Mouse (Mus musculus) kidney, postnatal 4 days (tissue): ENCODE measurements at regions not wholly inside any gene's neighbourhood (a gene's known extent, or its start where the extent isn't known, plus 50 kb on each side); places are given as distances from the start of the nearest gene placed in this dataset.

ENCODE experiments used
- DNase-seq, 2 experiments: peaks; one replicate each; pipeline ENCODE4 v3.0.0; 2021; ENCODE audit warnings: mixed read lengths in 2 of 2

DNA sequence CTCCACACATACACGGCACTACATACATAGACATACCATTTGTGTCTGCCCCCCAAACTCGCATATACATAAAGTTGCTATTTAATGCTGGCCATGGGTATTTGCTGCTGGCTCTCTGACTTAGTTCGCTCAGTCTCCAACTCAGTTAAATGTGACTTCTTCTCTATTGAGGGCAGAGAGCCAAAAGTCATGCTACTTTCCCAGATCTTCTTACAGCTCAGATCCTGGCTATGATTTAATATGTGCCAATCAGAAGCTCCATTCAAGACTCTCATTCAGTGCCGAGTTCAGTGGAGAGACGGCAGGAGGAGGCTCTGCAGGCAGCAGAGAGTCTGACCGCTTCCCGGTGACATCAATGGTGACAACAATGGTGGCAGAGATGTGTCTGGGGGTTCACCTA, 88.6 kb upstream of the Cops8 start:
- no peak for DNase-seq

DNA sequence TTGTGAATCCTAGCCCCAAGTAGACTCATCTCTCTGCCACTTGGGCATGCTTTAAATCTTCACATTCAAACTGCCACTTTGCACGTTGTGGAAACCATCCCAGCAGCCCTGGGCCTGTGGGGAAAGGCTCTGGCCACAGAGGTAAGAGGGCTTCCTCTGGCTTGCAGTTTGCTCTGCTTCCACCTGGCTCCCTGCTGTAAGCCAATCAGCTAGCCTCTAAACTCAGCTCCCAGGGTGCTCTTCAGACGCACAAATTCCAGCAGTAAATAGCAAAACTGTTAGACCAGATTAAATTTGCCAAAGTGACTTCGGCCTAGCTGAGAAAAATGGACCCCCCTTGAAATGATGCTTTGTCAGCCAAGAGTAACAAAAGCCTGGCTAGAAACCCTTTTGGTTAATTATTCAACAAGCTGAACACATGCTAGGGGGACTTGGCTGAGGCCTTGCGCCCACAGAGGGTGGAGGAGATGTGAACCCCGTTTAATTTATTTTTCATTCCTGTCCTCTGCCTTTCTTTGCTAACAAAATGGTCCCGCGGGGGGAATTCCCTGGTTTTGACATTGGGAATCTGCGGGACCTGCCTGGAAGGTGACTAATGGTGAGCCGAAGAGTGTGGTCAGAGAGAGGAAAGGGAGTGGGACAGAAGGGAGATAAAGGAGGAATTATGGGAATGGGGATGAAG, 84.1 kb upstream of the Cops8 start:
- DNase-seq = peak; percentile 33 to 55

DNA sequence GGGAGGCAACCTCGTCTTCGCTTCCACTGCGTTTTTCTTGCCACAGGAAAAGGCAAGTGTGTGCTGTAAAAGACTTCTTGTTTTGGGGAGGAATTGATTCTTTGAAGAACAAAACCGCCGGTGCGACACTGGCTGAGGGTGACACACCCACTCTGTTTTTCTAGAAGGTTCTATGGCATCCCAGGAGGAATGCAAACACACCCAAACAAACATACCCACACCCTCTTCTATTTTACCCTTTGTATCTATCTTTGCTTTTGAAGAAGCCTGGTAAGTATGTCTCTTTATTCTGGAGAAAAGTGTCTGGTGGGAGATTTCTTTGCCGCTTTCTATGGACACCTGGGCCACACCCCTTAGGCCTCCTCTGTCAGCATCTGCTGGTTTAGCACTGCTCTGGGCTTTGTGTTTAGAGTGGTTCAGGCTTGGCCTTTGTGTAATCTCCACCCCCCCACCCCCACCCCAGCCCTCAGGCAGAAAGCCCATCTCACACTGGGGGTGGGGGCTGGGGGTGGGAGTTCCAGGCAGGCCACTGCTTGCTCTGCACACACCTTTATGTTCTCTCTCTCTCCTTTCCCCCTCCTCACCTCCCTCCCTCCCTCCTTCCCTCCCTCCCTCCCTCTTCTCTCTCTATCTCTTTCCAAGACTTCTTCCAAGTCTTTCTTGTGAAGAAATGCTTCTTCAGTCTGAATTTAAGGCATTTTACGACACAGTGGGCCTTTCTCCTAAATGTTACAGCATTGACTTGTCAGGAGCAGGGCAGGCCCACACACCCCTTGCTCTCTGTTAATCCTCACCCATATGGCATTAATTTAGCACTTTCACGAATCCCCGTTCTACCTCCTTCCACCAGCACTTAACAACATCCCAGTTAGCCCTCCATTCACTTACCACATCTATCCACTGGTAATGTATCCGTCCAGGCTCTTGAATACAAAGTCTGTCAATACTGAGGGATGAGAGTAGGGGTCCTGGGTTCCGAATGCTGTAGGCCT, 83.2 kb upstream of the Cops8 start:
- DNase-seq = no peak

DNA sequence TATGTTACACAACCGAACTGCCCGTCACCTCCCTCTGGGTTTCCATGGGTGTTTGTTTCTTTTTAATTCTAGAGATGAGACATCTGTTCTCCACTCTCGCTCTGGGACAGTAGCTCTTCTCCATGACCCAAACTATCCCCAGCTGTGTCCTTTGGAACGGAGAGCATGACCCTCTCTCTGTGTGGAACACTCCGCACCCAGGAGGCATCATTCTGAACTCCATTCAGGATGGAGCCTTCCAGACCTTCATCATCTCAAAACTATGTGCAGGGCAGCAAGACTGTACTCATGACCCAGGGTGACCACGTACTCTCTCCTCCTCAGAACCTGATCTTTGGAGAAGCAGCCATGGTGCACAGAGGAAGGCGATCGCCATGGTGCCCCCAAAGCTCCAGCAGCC, 80.5 kb upstream of the Cops8 start:
- DNase-seq = no peak

GRCm38 (mm10) chr1:90524641-90525220, 78.0 kb upstream of the Cops8 start:
- DNase-seq = no peak

DNA sequence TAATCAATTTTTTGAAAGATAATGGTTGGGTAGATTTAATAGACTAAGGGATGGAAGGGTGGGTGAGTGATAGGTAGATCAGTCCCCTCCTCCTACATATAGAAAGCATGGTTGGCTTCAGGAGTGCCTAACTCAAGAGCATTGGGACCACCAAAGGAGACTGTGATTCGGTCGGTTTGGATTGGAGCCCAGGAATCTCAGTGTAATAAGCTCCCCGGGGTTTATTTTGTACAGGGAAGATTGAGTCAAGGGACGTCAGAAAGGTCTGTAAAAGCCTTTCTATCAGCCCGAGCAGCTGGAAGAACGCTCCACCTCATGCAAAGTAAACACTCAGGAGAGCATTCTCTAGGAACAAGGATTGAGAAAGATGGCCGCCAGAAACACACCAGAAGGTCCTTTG, 76.5 kb upstream of the Cops8 start:
- no peak for DNase-seq

DNA sequence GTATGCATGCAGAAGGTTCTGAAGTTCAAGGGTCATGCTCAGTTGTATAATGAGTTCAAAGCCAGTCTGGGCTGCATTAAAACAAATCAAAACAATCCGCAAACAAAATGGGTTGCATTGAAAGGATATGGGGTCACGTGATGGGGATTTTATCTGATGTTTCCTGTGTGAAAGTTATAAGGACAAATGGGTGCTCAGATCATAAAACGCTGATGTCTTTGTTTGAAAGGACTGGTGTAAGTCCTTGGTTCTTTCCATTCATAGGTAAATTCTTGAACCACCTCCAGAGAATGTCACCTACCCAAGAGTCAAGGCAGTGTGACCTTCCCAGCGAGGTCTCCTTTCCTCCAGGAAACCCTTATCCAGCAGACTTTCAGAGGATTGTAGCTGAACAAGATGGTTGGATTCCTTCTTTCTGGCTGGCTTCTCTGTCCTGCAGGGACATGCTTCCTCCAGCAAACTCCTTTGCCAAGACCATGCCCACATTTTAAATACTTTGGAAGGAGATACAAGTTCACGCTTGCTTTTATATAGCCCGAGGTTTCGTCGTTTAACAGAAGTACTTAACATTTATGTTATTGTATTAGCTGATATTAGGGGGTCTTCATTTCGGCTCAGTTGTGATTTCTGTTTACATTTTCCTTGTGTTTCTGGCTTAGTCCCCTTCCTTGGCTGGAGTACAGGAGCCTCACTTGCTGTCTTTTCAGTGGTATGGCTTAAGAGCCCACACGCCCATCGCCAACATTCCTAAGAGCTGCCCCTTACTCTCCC, 74.6 kb upstream of the Cops8 start:
- no peak for DNase-seq

- no peak for DNase-seq
Observed at GRCm38 (mm10) chr1:90533481-90533880, 69.3 kb upstream of the Cops8 start.

DNA sequence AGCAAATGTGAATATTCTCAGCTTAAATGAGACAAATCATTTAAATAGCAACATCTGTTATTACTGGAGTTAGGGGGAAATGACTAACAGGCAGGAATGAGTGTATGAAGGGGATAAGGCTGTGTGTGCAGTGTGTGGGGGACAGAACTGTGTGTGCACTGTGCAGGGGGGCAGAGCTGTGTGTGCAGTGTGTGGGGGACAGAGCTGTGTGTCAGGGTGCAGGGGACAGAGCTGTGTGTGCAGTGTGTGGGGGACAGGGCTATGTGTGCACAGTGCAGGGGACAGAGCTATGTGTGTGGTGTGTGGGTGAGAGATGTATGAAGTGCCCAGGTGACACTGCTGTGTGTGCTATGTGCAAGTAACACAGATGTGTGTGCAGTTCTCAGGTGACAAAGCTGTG, 66.7 kb upstream of the Cops8 start:
- DNase-seq = no peak

- DNase-seq = no peak
Observed at GRCm38 (mm10) chr1:90543801-90544795, 58.7 kb upstream of the Cops8 start.

GRCm38 (mm10) chr1:90544821-90545536, 57.8 kb upstream of the Cops8 start:
- DNase-seq = no peak

GRCm38 (mm10) chr1:90552644-90553043, 50.1 kb upstream of the Cops8 start:
- DNase-seq = no peak
